Mouse (Mus musculus) hindbrain, postnatal 0 days (tissue): ENCODE results near the gene Gm20521. TPM values are rescaled to one million over a fixed set of nuclear protein-coding genes. Genes with fewer than 3 reads are reported as not detected.
A peak's percentile ranks its signal among the peaks of the same experiment; 100 is the strongest.

ENCODE experiments used
- ATAC-seq: fragments of 200-750 bp; cut with Nextera tagmentation; 2 replicates; pipeline ENCODE4 v1.8.0; 2017; ENCODE audit warnings: mild to moderate bottlenecking, moderate TSS enrichment, moderate library complexity
- DNase-seq: peaks from one replicate; pipeline ENCODE4 v3.0.0-alpha.2; 2015; ENCODE audit warnings: low spot score
- H3K27ac ChIP-seq: fragments of 300-500 bp; sonication (generic); 2 replicates; pipeline ENCODE4 v1.5.1; 2014; ENCODE audit warnings: mild to moderate bottlenecking
- H3K27me3 ChIP-seq: fragments of 300-500 bp; sonication (generic); 2 replicates; pipeline ENCODE4 v1.6.1; 2014; ENCODE audit warnings: low read length, mixed read lengths; ENCODE audit not compliant: insufficient read depth
- H3K36me3 ChIP-seq: fragments of 300-500 bp; sonication (generic); 2 replicates; pipeline ENCODE4 v1.6.1; 2014; ENCODE audit warnings: low read length, mixed read lengths; ENCODE audit not compliant: insufficient read depth
- H3K4me1 ChIP-seq: fragments of 300-500 bp; sonication (generic); 2 replicates; pipeline ENCODE4 v1.6.1; 2014; ENCODE audit warnings: antibody characterized with exemption, low read length, mixed read lengths; ENCODE audit not compliant: insufficient read depth
- H3K4me2 ChIP-seq: fragments of 300-500 bp; sonication (generic); 2 replicates; pipeline ENCODE4 v1.6.1; 2014; ENCODE audit warnings: low read depth, mild to moderate bottlenecking, low read length, moderate library complexity, mixed read lengths
- H3K4me3 ChIP-seq: fragments of 300-500 bp; sonication (generic); 2 replicates; pipeline ENCODE4 v1.5.1; 2014; ENCODE audit warnings: low read length
- H3K9ac ChIP-seq: fragments of 300-500 bp; sonication (generic); replicated peaks from 2 replicates; pipeline ENCODE4 v1.6.1; 2014; ENCODE audit warnings: mild to moderate bottlenecking, low read length, moderate library complexity, mixed read lengths
- H3K9me3 ChIP-seq: fragments of 300-500 bp; sonication (generic); 2 replicates; pipeline ENCODE4 v1.6.1; 2016; ENCODE audit warnings: low read length, mixed read lengths
- CTCF ChIP-seq: IDR thresholded peaks from 2 replicates; pipeline ENCODE4 v1.5.1; 2016; ENCODE audit warnings: antibody characterized with exemption, control low read depth, low read depth
- WGBS: fragments of 180-500 bp; shearing (Covaris S2); extraction: QIAGEN DNeasy Blood & Tissue Kit; methylation state at CpG from one replicate; pipeline ENCODE4 v1.1.7; 2014; 5-methylcytosine and 5-hydroxymethylcytosine counted together
- polyA plus RNA-seq: library from polyadenylated mRNA; unstranded; fragments of >200 nt; fragmentation: Nextera tagmentation; extraction: Ambion mirVana; gene quantifications from 2 replicates; pipeline ENCODE4 v1.2.1, GENCODE M21; 2015
- total RNA-seq: library from RNA; depleted of rRNA; stranded (reverse); fragments of >200 nt; gene quantifications from 2 replicates; pipeline ENCODE4 v1.2.3, GENCODE M21; 2014

The Gm20521 gene
- total and polyA plus RNA-seq, 2 experiments from 2014 or later = 1.3 to 3.0 TPM

GRCm38 (mm10) chr14:54863501-54864312, 19.5 kb upstream of the Gm20521 start:
- H3K27ac ChIP-seq = peak overlapping the region; percentile 83
- no peaks in the 10 kb centered on the region; the same call in 1 of the 2 replicates for H3K4me1 ChIP-seq
- WGBS = under 1% methylated on average over 50 of the region's 56 CpGs
- H3K4me2 ChIP-seq = peak overlapping the region; percentile 74
- H3K4me3 ChIP-seq = peak overlapping the region; percentile 99
- peak; percentile 21; the same call in 1 of the 2 replicates for TF ChIP-seq CTCF
- peak; percentile 100 for ATAC-seq
- no peaks in the 10 kb centered on the region for H3K36me3 ChIP-seq
- H3K27me3 ChIP-seq = no peaks in the 10 kb centered on the region
- no peaks in the 10 kb centered on the region for H3K9me3 ChIP-seq
- DNase-seq = peak; percentile 96
- peak overlapping the region; percentile 88 for H3K9ac ChIP-seq

GRCm38 (mm10) chr14:54864313-54865036, 18.8 kb upstream of the Gm20521 start:
- Histone ChIP-seq H3K9ac (peak overlapping the region; percentile 88), H3K9me3 (no peaks in the 10 kb centered on the region), H3K4me1 (no peaks in the 10 kb centered on the region; the same call in 1 of the 2 replicates), H3K27me3 (no peaks in the 10 kb centered on the region), H3K27ac (peak overlapping the region; percentile 83), H3K36me3 (no peaks in the 10 kb centered on the region), H3K4me3 (peak overlapping the region; percentile 99), H3K4me2 (peak overlapping the region; percentile 74)
- DNase-seq = no peak
- WGBS = 18% methylated on average over 21 of the region's 21 CpGs
- ATAC-seq = peak; percentile 22; the same call in 1 of the 2 replicates
- TF ChIP-seq CTCF = no peak

GRCm38 (mm10) chr14:54865626-54866025, 17.6 kb upstream of the Gm20521 start:
- no peak overlapping the region for H3K4me2 ChIP-seq
- no peaks in the 10 kb centered on the region for H3K9me3 ChIP-seq
- H3K4me1 ChIP-seq = no peaks in the 10 kb centered on the region; the same call in 1 of the 2 replicates
- DNase-seq (no peak), ATAC-seq (no peak)
- TF ChIP-seq CTCF = no peak
- no peak overlapping the region for H3K9ac ChIP-seq
- no peak overlapping the region for H3K27ac ChIP-seq
- no peak overlapping the region for H3K4me3 ChIP-seq
- 82% methylated on average over 5 of the region's 5 CpGs for WGBS
- H3K36me3 ChIP-seq = no peaks in the 10 kb centered on the region
- no peaks in the 10 kb centered on the region for H3K27me3 ChIP-seq

- ATAC-seq (no peak), DNase-seq (no peak)
- no peaks in the 10 kb centered on the region for H3K9me3 ChIP-seq
- no peak overlapping the region for H3K4me2 ChIP-seq
- no peak overlapping the region for H3K27ac ChIP-seq
- WGBS = 72% methylated on average over 3 of the region's 3 CpGs
- TF ChIP-seq CTCF = no peak
- no peak overlapping the region for H3K4me3 ChIP-seq
- H3K4me1 ChIP-seq = no peaks in the 10 kb centered on the region; the same call in 1 of the 2 replicates
- no peaks in the 10 kb centered on the region for H3K27me3 ChIP-seq
- H3K9ac ChIP-seq = no peak overlapping the region
- H3K36me3 ChIP-seq = no peaks in the 10 kb centered on the region
Measured at GRCm38 (mm10) chr14:54866268-54866667, 17.0 kb upstream of the Gm20521 start.

GRCm38 (mm10) chr14:54866936-54867335, 16.3 kb upstream of the Gm20521 start:
- Histone ChIP-seq H3K9me3 (no peaks in the 10 kb centered on the region), H3K4me1 (no peaks in the 10 kb centered on the region; the same call in 1 of the 2 replicates), H3K36me3 (no peaks in the 10 kb centered on the region), H3K9ac (no peak overlapping the region), H3K4me2 (no peak overlapping the region), H3K27ac (no peak overlapping the region), H3K4me3 (no peak overlapping the region), H3K27me3 (no peaks in the 10 kb centered on the region)
- ATAC-seq (no peak), DNase-seq (no peak)
- 65% methylated on average over 5 of the region's 5 CpGs for WGBS
- TF ChIP-seq CTCF = peak; percentile 54

- TF ChIP-seq CTCF = no peak
- 87% methylated on average over 4 of the region's 4 CpGs for WGBS
- no peaks in the 10 kb centered on the region for H3K27me3 ChIP-seq
- no peaks in the 10 kb centered on the region for H3K9me3 ChIP-seq
- H3K4me2 ChIP-seq = no peak overlapping the region
- no peaks in the 10 kb centered on the region for H3K36me3 ChIP-seq
- no peaks in the 10 kb centered on the region; the same call in 1 of the 2 replicates for H3K4me1 ChIP-seq
- DNase-seq (no peak), ATAC-seq (no peak)
- H3K27ac ChIP-seq = no peak overlapping the region
- H3K9ac ChIP-seq = no peak overlapping the region
- no peak overlapping the region for H3K4me3 ChIP-seq
Measured at GRCm38 (mm10) chr14:54868026-54868425, 15.2 kb upstream of the Gm20521 start.
